Comparison of ENCODE assay signal across 12 mouse cellular contexts in genomic region chr12:12063910-12064309, GRCm38 (mm10).
DNase-seq lines count a peak whose midpoint lies in the region; ATAC-seq and TF ChIP-seq lines count a peak whose summit lies in the region.
"Had no signal": no experiment of that assay in that cellular context is flagged by ENCODE, and none has a peak within 500 bp of the region (broad histone marks: within the 10 kb centered on the region; RNA-seq: fewer than 3 reads in every experiment).

No protein-coding gene starts in this region.

- TF ChIP-seq CTCF in stomach, postnatal 0 days (IDR thresholded peaks at IDR 0.05; ENCODE audit: low read depth) = no peak

- peak; percentile 11 to 23 for DNase-seq in left cerebral cortex, adult 18-20 months (ENCODE audit: low spot score in 2 of 2)
- no peak for DNase-seq in left cerebral cortex, adult 11 months (ENCODE audit: low spot score)
- DNase-seq in frontal cortex, adult 2 months (ENCODE audit: extremely low spot score in 1 of 2, low spot score in 1 of 2) = peak; percentile 19 to 48
- no peak for DNase-seq in stomach, postnatal 0 days (ENCODE audit: low spot score)
- no peak for DNase-seq in ovary, adult 18-20 months (ENCODE audit: low spot score)
- DNase-seq: cerebellum, postnatal 36 days; heart, postnatal 14 days; kidney, adult 8-10 months; lung, embryonic 14.5 days had no signal

- H3K36me3 ChIP-seq in hindbrain, embryonic 16.5 days (ENCODE audit: control insufficient read depth, insufficient read depth, low read length) = no peaks in the 10 kb centered on the region
- no peaks in the 10 kb centered on the region for H3K36me3 ChIP-seq in neural tube, embryonic 13.5 days
- H3K36me3 ChIP-seq in stomach, postnatal 0 days (ENCODE audit: control insufficient read depth, insufficient read depth, low read length) = no peaks in the 10 kb centered on the region
- H3K36me3 ChIP-seq: limb, embryonic 12.5 days had no signal

- H3K27ac ChIP-seq in hindbrain, embryonic 16.5 days (ENCODE audit: low read depth, low read length) = no peak overlapping the region
- no peak overlapping the region; the same call in 1 of the 2 replicates for H3K27ac ChIP-seq in neural tube, embryonic 13.5 days (replicated peaks)
- H3K27ac ChIP-seq in stomach, postnatal 0 days (replicated peaks) = no peak overlapping the region
- H3K27ac ChIP-seq: limb, embryonic 12.5 days had no signal

- no peaks in the 10 kb centered on the region for H3K9me3 ChIP-seq in hindbrain, embryonic 16.5 days (ENCODE audit: control insufficient read depth, low read length)
- H3K9me3 ChIP-seq in neural tube, embryonic 13.5 days = no peaks in the 10 kb centered on the region
- H3K9me3 ChIP-seq in stomach, postnatal 0 days (ENCODE audit: control insufficient read depth, low read length) = no peaks in the 10 kb centered on the region
- H3K9me3 ChIP-seq: limb, embryonic 12.5 days had no signal

- no peak for TF ChIP-seq EP300 in stomach, postnatal 0 days (optimal IDR thresholded peaks at IDR 0.05)

- H3K4me3 ChIP-seq in hindbrain, embryonic 16.5 days (ENCODE audit: low read length) = no peak overlapping the region
- no peak overlapping the region for H3K4me3 ChIP-seq in neural tube, embryonic 13.5 days
- H3K4me3 ChIP-seq in stomach, postnatal 0 days (ENCODE audit: low read depth, low read length) = no peak overlapping the region
- H3K4me3 ChIP-seq: limb, embryonic 12.5 days had no signal

- H3K9ac ChIP-seq in hindbrain, embryonic 16.5 days (ENCODE audit: low read depth, low read length) = no peak overlapping the region
- H3K9ac ChIP-seq in neural tube, embryonic 13.5 days = no peak overlapping the region
- no peak overlapping the region for H3K9ac ChIP-seq in stomach, postnatal 0 days (ENCODE audit: low read length)
- H3K9ac ChIP-seq: limb, embryonic 12.5 days; lung, embryonic 14.5 days had no signal

- 42% methylated on average over 1 of the region's 1 CpGs for WGBS in hindbrain, embryonic 16.5 days
- 41% methylated on average over 1 of the region's 1 CpGs for WGBS in neural tube, embryonic 13.5 days
- 54% methylated on average over 1 of the region's 1 CpGs for WGBS in stomach, postnatal 0 days

- H3K27me3 ChIP-seq in hindbrain, embryonic 16.5 days (replicated peaks; ENCODE audit: control insufficient read depth, insufficient read depth, low read length) = no peaks in the 10 kb centered on the region
- H3K27me3 ChIP-seq in neural tube, embryonic 13.5 days = no peaks in the 10 kb centered on the region
- no peaks in the 10 kb centered on the region for H3K27me3 ChIP-seq in stomach, postnatal 0 days (ENCODE audit: control insufficient read depth, insufficient read depth, low read length)
- H3K27me3 ChIP-seq: limb, embryonic 12.5 days had no signal

- no peaks in the 10 kb centered on the region for H3K4me1 ChIP-seq in hindbrain, embryonic 16.5 days (ENCODE audit: control insufficient read depth, insufficient read depth, low read depth, low read length)
- H3K4me1 ChIP-seq in neural tube, embryonic 13.5 days (replicated peaks) = peaks cover 3% of the 10 kb centered on the region; the same call in 1 of the 2 replicates
- H3K4me1 ChIP-seq in stomach, postnatal 0 days (replicated peaks; ENCODE audit: control insufficient read depth, insufficient read depth) = no peaks in the 10 kb centered on the region
- H3K4me1 ChIP-seq: limb, embryonic 12.5 days had no signal

- peak; percentile 74 for ATAC-seq in hindbrain, embryonic 16.5 days
- ATAC-seq in neural tube, embryonic 13.5 days (ENCODE audit: low read depth) = peak; percentile 71
- no peak for ATAC-seq in stomach, postnatal 0 days (ENCODE audit: low FRiP score, low TSS enrichment)

- H3K4me2 ChIP-seq in hindbrain, embryonic 16.5 days (ENCODE audit: low read length) = no peak overlapping the region
- no peak overlapping the region for H3K4me2 ChIP-seq in neural tube, embryonic 13.5 days
- H3K4me2 ChIP-seq in stomach, postnatal 0 days (replicated peaks; ENCODE audit: low read depth) = no peak overlapping the region
- H3K4me2 ChIP-seq: limb, embryonic 12.5 days; lung, embryonic 14.5 days had no signal

Comparison
In these comparisons a context has a peak if more than half of its experiments do, and no peak if none do; other contexts are left out.
1. DNase-seq: peak in left cerebral cortex, adult 18-20 months (2 of 2) and frontal cortex, adult 2 months (2 of 2); none in left cerebral cortex, adult 11 months (single experiment), stomach, postnatal 0 days (single experiment) and ovary, adult 18-20 months (single experiment).